Mouse (Mus musculus) gastrocnemius, adult 18-20 months (tissue): ENCODE data around the gene Hnrnpa1. TPM values are rescaled to one million over a fixed set of nuclear protein-coding genes. Genes with fewer than 3 reads are reported as not detected.

Source experiments
- microRNA-seq: library from miRNA; unstranded; fragments of <30 nt; microRNA quantifications from one replicate; pipeline ENCODE4 v1.2.0, GENCODE M21; 2021
- total RNA-seq, 2 experiments: library from RNA; stranded (reverse); gene quantifications; 2 replicates each; pipeline ENCODE4 v1.2.3; 2021

The Hnrnpa1 gene
- total RNA-seq, 2 experiments from 2014 or later, result 77.2 to 94.8 TPM

Small RNAs within 50 kb of the gene (microRNA-seq; reads per million reads assigned to microRNA genes)
- 157 reads per million, percentile 64 among the genes with 10 or more reads in this experiment for gene Mir148b

Other genes with a start within 250 kb of the Hnrnpa1 start
- 1 to 10 TPM; 1.3 to 1.9 TPM for gene Hoxc8, start 249.8 kb upstream of the Hnrnpa1 start, total RNA-seq
- gene Hoxc6, start 242.2 kb upstream of the Hnrnpa1 start, total RNA-seq, result 1 to 10 TPM; 5.3 to 5.8 TPM
- 1 to 10 TPM; 3.8 to 5.3 TPM for gene Hoxc4, start 221.5 kb upstream of the Hnrnpa1 start, total RNA-seq
- 10 to 100 TPM in 1 of 2 experiments, 1 to 10 TPM in 1; 9.4 to 11.3 TPM for gene Smug1, start 73.3 kb upstream of the Hnrnpa1 start, total RNA-seq
- gene Cbx5, start 616 bp upstream of the Hnrnpa1 start, total RNA-seq, result 10 to 100 TPM; 25.4 to 35.6 TPM
- not detected for gene Nfe2, start 18.0 kb downstream of the Hnrnpa1 start, total RNA-seq
- gene Copz1, start 32.3 kb downstream of the Hnrnpa1 start, total RNA-seq, result 10 to 100 TPM; 35.8 to 37.3 TPM
- gene Gpr84, start 70.2 kb downstream of the Hnrnpa1 start, total RNA-seq, result not detected
- 10 to 100 TPM in 1 of 2 experiments, 1 to 10 TPM in 1; 7.9 to 32.1 TPM for gene Zfp385a, start 99.7 kb downstream of the Hnrnpa1 start, total RNA-seq
- gene Itga5, start 126.3 kb downstream of the Hnrnpa1 start, total RNA-seq, result 1 to 10 TPM; 6.5 to 9.1 TPM
- not detected for gene Gtsf1, start 190.0 kb downstream of the Hnrnpa1 start, total RNA-seq
- not detected for gene Gtsf2, start 208.0 kb downstream of the Hnrnpa1 start, total RNA-seq
- under 1 TPM; 0.71 to 0.90 TPM for gene Nckap1l, start 213.4 kb downstream of the Hnrnpa1 start, total RNA-seq